Mouse (Mus musculus) erythroid progenitor cell, adult 5-6 weeks (primary cell): ENCODE data around the gene Bank1. TPM values are rescaled to one million over a fixed set of nuclear protein-coding genes. Genes with fewer than 3 reads are reported as not detected.

Experiments
- ATAC-seq: replicated peaks from 2 replicates; pipeline ENCODE4 v1.8.0; 2016; ENCODE audit warnings: moderate number of reproducible peaks, mild to moderate bottlenecking, moderate TSS enrichment, inconsistent platforms; ENCODE audit not compliant: poor library complexity, low FRiP score, severe bottlenecking
- total RNA-seq, 2 experiments: library from RNA; stranded (forward) in 1 of 2; stranded (reverse) in 1 of 2; fragments of 150-400 nt in 1 of 2; fragments of 186-747, 209-891 nt in 1 of 2; gene quantifications; 2 replicates each; pipeline versions ENCODE4 v1.2.3 to v1.2.4; 2015 to 2017; ENCODE audit warnings: low replicate concordance in 2 of 2

The Bank1 gene
- total RNA-seq, 2 experiments from 2014 or later, result 7.7 to 16.8 TPM

GRCm38 (mm10) chr3:136037254-136037653 lies 288.6 kb downstream of the Bank1 start:
- no peak for ATAC-seq

- no peak for ATAC-seq
These were observed 290.1 kb downstream of the Bank1 start for GRCm38 (mm10) chr3:136035784-136036183.

GRCm38 (mm10) chr3:136024876-136025275 lies 301.0 kb downstream of the Bank1 start:
- no peak for ATAC-seq

GRCm38 (mm10) chr3:136017517-136017916 lies 308.3 kb downstream of the Bank1 start:
- no peak for ATAC-seq

GRCm38 (mm10) chr3:136010616-136011015 lies 315.2 kb downstream of the Bank1 start:
- ATAC-seq, result no peak

- ATAC-seq, result no peak
These were observed 318.0 kb downstream of the Bank1 start for GRCm38 (mm10) chr3:136007846-136008245.

GRCm38 (mm10) chr3:136007081-136007828 lies 318.6 kb downstream of the Bank1 start:
- ATAC-seq, result no peak
